Mouse (Mus musculus) heart, postnatal 0 days (tissue): ENCODE results near the gene Dip2b.

Experiments
- CTCF ChIP-seq: IDR thresholded peaks from 2 replicates; pipeline ENCODE4 v1.5.1; 2016; ENCODE audit warnings: antibody characterized with exemption, control low read depth, low read depth
- EP300 ChIP-seq: IDR thresholded peaks from 2 replicates; pipeline ENCODE4 v1.6.1; 2016; ENCODE audit warnings: antibody characterized with exemption, low read depth

DNA sequence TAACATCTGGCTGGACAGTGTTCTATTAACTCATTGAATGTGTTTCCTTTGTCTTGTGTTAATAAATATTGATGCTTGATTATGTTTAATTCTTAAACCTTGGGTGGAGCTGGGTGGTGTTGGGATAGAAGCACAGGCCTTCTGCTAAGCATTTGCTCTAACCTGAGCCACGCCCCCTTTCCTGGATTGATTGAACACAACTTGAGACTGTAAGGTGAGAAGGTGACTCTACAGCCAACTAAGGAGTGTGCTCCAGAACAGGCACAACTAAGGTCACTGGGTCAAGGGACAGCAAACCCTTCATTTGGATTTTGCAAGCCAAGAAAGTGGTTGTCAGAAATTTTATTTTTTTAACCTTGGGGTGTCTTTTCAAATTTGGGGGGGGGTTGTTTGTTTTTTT, 180.9 kb downstream of the Dip2b start:
- TF ChIP-seq CTCF = no peak
- no peak for TF ChIP-seq EP300
